Mouse (Mus musculus) CH12.LX (cell line): Measurements from ENCODE around the gene Scaf1. TPM values are rescaled to one million over a fixed set of nuclear protein-coding genes. Genes with fewer than 3 reads are reported as not detected.

ENCODE experiments used
- DNase-seq: peaks from one replicate; pipeline ENCODE4 v3.0.0-alpha.2; 2013; ENCODE audit errors: extremely low read depth
- H3K27ac ChIP-seq: 2 replicates; pipeline ENCODE4 v1.5.1; 2012; ENCODE audit warnings: low read depth, mild to moderate bottlenecking, control low read depth, moderate library complexity; ENCODE audit not compliant: insufficient read depth
- H3K27me3 ChIP-seq: replicated peaks from 2 replicates; pipeline ENCODE3; 2012; ENCODE audit warnings: inconsistent platforms
- H3K36me3 ChIP-seq, 2 experiments: replicated peaks in 1 of 2; 2 replicates each; pipeline versions ENCODE3 to v1.6.1; 2012; ENCODE audit warnings: inconsistent platforms in 1 of 2, low read length in 1 of 2, mild to moderate bottlenecking in 1 of 2, mixed read lengths in 1 of 2, moderate library complexity in 1 of 2; ENCODE audit not compliant: control insufficient read depth in 1 of 2, insufficient read depth in 1 of 2
- H3K4me1 ChIP-seq, 2 experiments: 2 replicates each; pipeline ENCODE4 v1.6.1; 2012; ENCODE audit warnings: inconsistent platforms in 1 of 2, moderate library complexity in 1 of 2; ENCODE audit not compliant: insufficient read depth in 2 of 2, control insufficient read depth in 1 of 2
- H3K4me2 ChIP-seq: 2 replicates; pipeline ENCODE4 v1.6.1; 2012; ENCODE audit warnings: low read depth, mild to moderate bottlenecking, control low read depth; ENCODE audit not compliant: poor library complexity, insufficient read depth, severe bottlenecking
- H3K4me3 ChIP-seq, 3 experiments: fragments of 150-350 bp in 1 of 3; sonication (generic) in 1 of 3; replicated peaks in 1 of 3; 2 replicates each; pipeline versions ENCODE3 to v1.5.1; 2011 to 2012; ENCODE audit warnings: low read depth in 2 of 3, low read length in 2 of 3, mild to moderate bottlenecking in 2 of 3, moderate library complexity in 2 of 3, control low read depth in 1 of 3, improper control_type of control experiment in 1 of 3, inconsistent platforms in 1 of 3, mixed read lengths in 1 of 3; ENCODE audit not compliant: poor library complexity in 1 of 3
- H3K79me2 ChIP-seq: replicated peaks from 2 replicates; pipeline ENCODE4 v1.6.1; 2012; ENCODE audit warnings: mild to moderate bottlenecking, moderate library complexity; ENCODE audit not compliant: control insufficient read depth, poor library complexity, insufficient read depth, severe bottlenecking; ENCODE audit errors: extremely low read depth
- H3K9ac ChIP-seq: 2 replicates; pipeline ENCODE4 v1.6.1; 2012; ENCODE audit warnings: low read depth, mild to moderate bottlenecking, control low read depth, moderate library complexity; ENCODE audit not compliant: insufficient read depth
- H3K9me3 ChIP-seq: replicated peaks from 2 replicates; pipeline ENCODE3; 2012; ENCODE audit warnings: low read length, inconsistent platforms, mixed read lengths
- BHLHE40 ChIP-seq: IDR thresholded peaks from 2 replicates; pipeline ENCODE4 v1.6.1; 2011; ENCODE audit warnings: mild to moderate bottlenecking, low read depth, low read length, improper control_type of control experiment
- CHD1 ChIP-seq: IDR thresholded peaks from 2 replicates; pipeline ENCODE4 v1.6.1; 2012; ENCODE audit warnings: low read depth, low read length, improper control_type of control experiment, inconsistent platforms
- CTCF ChIP-seq, 2 experiments: IDR thresholded peaks in 1 of 2; conservative IDR thresholded peaks in 1 of 2; 2 replicates each; pipeline ENCODE4 v1.5.1; 2011 to 2012; ENCODE audit warnings: low read depth in 2 of 2, low read length in 2 of 2, improper control_type of control experiment in 1 of 2, inconsistent platforms in 1 of 2, mild to moderate bottlenecking in 1 of 2, moderate library complexity in 1 of 2
- E2F4 ChIP-seq: IDR thresholded peaks from 2 replicates; pipeline ENCODE4 v1.6.1; 2011; ENCODE audit warnings: low read depth, low read length, improper control_type of control experiment; ENCODE audit not compliant: insufficient replicate concordance
- GABPA ChIP-seq: IDR thresholded peaks from 2 replicates; pipeline ENCODE4 v1.6.1; 2012; ENCODE audit warnings: low read depth, low read length, improper control_type of control experiment, inconsistent platforms; ENCODE audit not compliant: insufficient replicate concordance
- IRF4 ChIP-seq: IDR thresholded peaks from 2 replicates; pipeline ENCODE4 v1.6.1; 2014; ENCODE audit warnings: low read depth, mild to moderate bottlenecking, inconsistent platforms, low read length, improper control_type of control experiment
- JUND ChIP-seq: conservative IDR thresholded peaks from 2 replicates; pipeline ENCODE4 v1.6.1; 2011; ENCODE audit warnings: low read depth, low read length, improper control_type of control experiment
- KAT2A ChIP-seq: IDR thresholded peaks from 2 replicates; pipeline ENCODE4 v1.6.1; 2012; ENCODE audit warnings: low read length, improper control_type of control experiment, inconsistent platforms; ENCODE audit not compliant: insufficient replicate concordance
- MAZ ChIP-seq: IDR thresholded peaks from 2 replicates; pipeline ENCODE4 v1.6.1; 2012; ENCODE audit warnings: low read depth, mild to moderate bottlenecking, inconsistent platforms, low read length, improper control_type of control experiment, moderate library complexity
- MEF2A ChIP-seq: IDR thresholded peaks from 2 replicates; pipeline ENCODE4 v1.6.1; 2014; ENCODE audit warnings: low read depth, mild to moderate bottlenecking, inconsistent platforms, low read length, improper control_type of control experiment, borderline replicate concordance
- NELFE ChIP-seq: IDR thresholded peaks from 2 replicates; pipeline ENCODE4 v1.6.1; 2011; ENCODE audit warnings: low read depth, low read length, improper control_type of control experiment
- NRF1 ChIP-seq: IDR thresholded peaks from 2 replicates; pipeline ENCODE4 v1.6.1; 2014; ENCODE audit warnings: low read depth, mild to moderate bottlenecking, inconsistent platforms, low read length, improper control_type of control experiment, moderate library complexity
- POLR2AphosphoS2 ChIP-seq: IDR thresholded peaks from 2 replicates; pipeline ENCODE4 v1.6.1; 2011; ENCODE audit warnings: low read depth, low read length, improper control_type of control experiment
- RAD21 ChIP-seq: IDR thresholded peaks from 2 replicates; pipeline ENCODE4 v1.6.1; 2011; ENCODE audit warnings: low read depth, mild to moderate bottlenecking, low read length, improper control_type of control experiment, moderate library complexity
- RCOR1 ChIP-seq: conservative IDR thresholded peaks from 2 replicates; pipeline ENCODE4 v1.6.1; 2012; ENCODE audit warnings: low read depth, mild to moderate bottlenecking, inconsistent platforms, low read length, improper control_type of control experiment
- SIN3A ChIP-seq: IDR thresholded peaks from 2 replicates; pipeline ENCODE4 v1.6.1; 2012; ENCODE audit warnings: low read length, improper control_type of control experiment, inconsistent platforms
- SMC3 ChIP-seq: IDR thresholded peaks from 2 replicates; pipeline ENCODE4 v1.6.1; 2011; ENCODE audit warnings: low read depth, low read length, improper control_type of control experiment
- TBP ChIP-seq: conservative IDR thresholded peaks from 2 replicates; pipeline ENCODE4 v1.6.1; 2011; ENCODE audit warnings: low read depth, low read length, improper control_type of control experiment
- UBTF ChIP-seq: IDR thresholded peaks from 2 replicates; pipeline ENCODE4 v1.6.1; 2012; ENCODE audit warnings: low read depth, mild to moderate bottlenecking, inconsistent platforms, low read length, improper control_type of control experiment, moderate library complexity
- USF1 ChIP-seq: IDR thresholded peaks from 2 replicates; pipeline ENCODE4 v1.6.1; 2014; ENCODE audit warnings: low read depth, mild to moderate bottlenecking, inconsistent platforms, low read length, improper control_type of control experiment
- ZKSCAN1 ChIP-seq: IDR thresholded peaks from 2 replicates; pipeline ENCODE4 v1.6.1; 2012; ENCODE audit warnings: low read depth, inconsistent platforms, low read length, improper control_type of control experiment, borderline replicate concordance
- ZNF384 ChIP-seq: IDR thresholded peaks from 2 replicates; pipeline ENCODE4 v1.6.1; 2012; ENCODE audit warnings: low read depth, low read length, improper control_type of control experiment, inconsistent platforms
- dilution Hi-C: fragments of 300-500 bp; cut with MboI; formaldehyde crosslinking; loops from 2 replicates; pipeline ENCODE4 v1.14.3; 2020; ENCODE audit warnings: low sequenced_read_pairs; ENCODE audit not compliant: extremely low pct_unique_long_range_greater_than_20kb, extremely low pct_ligation_motif_present
- in situ Hi-C: fragments of 300-500 bp; cut with MboI; formaldehyde crosslinking; loops from 3 replicates; pipeline ENCODE4 v1.14.3; 2019; ENCODE audit warnings: low sequenced_read_pairs, low pct_ligation_motif_present, low pct_unique_long_range_greater_than_20kb, mixed read lengths
- polyA plus RNA-seq: library from polyadenylated mRNA; unstranded; fragments of >175 nt; gene quantifications from 2 replicates; pipeline ENCODE4 v1.2.1, GENCODE M21; 2012; ENCODE audit warnings: low read depth; ENCODE audit not compliant: insufficient read length
- total RNA-seq, 2 experiments: library from RNA; depleted of rRNA; stranded (reverse); fragments of 300-350 nt in 1 of 2; fragments of >200 nt in 1 of 2; gene quantifications; 2 replicates each; pipeline ENCODE4 v1.2.3; 2012 to 2014

Gene Scaf1
- total and polyA plus RNA-seq, 3 experiments: 5.4 to 41.9 (median 18.2) TPM

DNA sequence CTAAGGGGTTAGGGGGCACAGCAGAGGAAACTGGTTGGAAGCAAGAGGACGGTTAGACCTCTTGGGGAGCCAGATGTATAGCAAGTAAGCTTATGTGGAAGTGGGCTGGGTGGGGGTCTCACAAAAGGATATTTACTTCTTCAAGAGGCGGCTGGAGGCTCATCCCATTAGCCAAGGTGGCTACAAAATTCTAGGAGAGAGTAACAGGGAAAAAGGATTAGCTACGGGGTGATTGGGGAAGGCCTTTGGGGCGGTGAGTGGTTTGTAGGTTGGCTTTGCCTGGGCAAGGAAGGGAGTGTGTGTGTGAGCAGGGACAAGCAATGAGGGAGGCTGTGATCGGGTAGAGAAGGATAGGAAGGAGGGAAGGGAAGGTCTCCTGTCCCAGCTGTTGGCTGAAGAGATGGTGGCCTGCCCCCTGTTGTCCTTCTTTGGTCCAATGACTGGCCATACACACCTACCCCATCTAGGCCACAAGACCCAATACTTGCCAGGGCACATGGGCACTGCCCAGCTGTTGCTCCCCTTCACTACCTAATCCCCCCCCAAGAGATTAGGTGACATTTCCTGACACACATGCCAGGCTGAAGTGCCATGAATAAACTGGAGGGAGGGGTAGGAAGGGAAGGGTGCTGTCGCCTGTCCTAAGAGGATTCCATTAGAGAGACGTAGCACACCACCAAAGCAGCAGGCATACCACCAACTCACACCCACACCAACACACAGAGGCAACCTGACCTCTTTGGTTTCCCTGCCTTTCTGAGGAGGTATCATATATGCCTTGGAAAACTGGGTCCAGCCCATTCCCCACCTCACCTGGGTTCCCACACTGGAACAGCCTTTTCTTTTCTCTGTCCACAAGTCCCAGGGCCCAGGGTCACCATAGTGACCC lies 32.0 kb downstream of the Scaf1 start:
- dilution Hi-C loops: no loop called here
- H3K9me3 ChIP-seq: no peaks in the 10 kb centered on the region
- peak overlapping the region; percentile 60 for H3K4me2 ChIP-seq
- no peak for DNase-seq
- H3K27ac ChIP-seq: peak overlapping the region; percentile 38
- peaks cover 32 to 58% of the 10 kb centered on the region in 2 experiments for H3K36me3 ChIP-seq
- peaks cover 54% of the 10 kb centered on the region for H3K79me2 ChIP-seq
- TF ChIP-seq UBTF (no peak), RAD21 (no peak), E2F4 (no peak), CHD1 (no peak), USF1 (no peak), BHLHE40 (no peak), TBP (no peak), SIN3A (no peak), JUND (no peak), ZKSCAN1 (no peak), GABPA (no peak), KAT2A (no peak)
- H3K4me1 ChIP-seq: peaks cover 11 to 32% of the 10 kb centered on the region in 2 experiments
- peak overlapping the region in 2 of 3 experiments; percentile 87 to 99 for H3K4me3 ChIP-seq
- H3K27me3 ChIP-seq: no peaks in the 10 kb centered on the region
- in situ Hi-C loops: no loop called here
- H3K9ac ChIP-seq: peak overlapping the region; percentile 92; the same call in 1 of the 2 replicates

DNA sequence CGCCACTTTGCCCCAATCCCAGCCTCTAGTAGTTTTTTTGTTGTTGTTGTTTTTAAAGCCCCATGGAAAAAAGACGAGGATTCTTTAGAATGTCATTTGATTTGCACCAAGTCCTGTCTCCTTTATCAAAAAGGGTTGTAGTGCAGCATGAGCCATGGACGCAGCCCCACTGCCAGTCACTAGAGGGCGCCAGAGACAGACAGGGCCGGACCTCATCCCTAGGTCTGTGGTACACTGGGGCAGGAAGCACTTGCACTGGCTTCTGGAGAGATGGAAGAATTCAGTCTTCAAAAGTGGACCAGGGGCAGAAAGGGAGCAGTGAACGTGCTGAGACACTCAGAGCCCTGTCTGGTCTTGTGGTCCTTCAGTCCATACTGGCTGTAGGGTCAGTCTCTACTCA lies 33.1 kb downstream of the Scaf1 start:
- H3K36me3 ChIP-seq: peaks cover 41 to 66% of the 10 kb centered on the region in 2 experiments
- no peak overlapping the region for H3K27ac ChIP-seq
- H3K4me1 ChIP-seq: peaks cover 7 to 23% of the 10 kb centered on the region in 2 experiments
- H3K27me3 ChIP-seq: no peaks in the 10 kb centered on the region
- in situ Hi-C loops: no loop called here
- peak; percentile 82 for DNase-seq
- H3K79me2 ChIP-seq: peaks cover 46% of the 10 kb centered on the region
- H3K9me3 ChIP-seq: no peaks in the 10 kb centered on the region
- H3K4me2 ChIP-seq: no peak overlapping the region
- no peak overlapping the region for H3K9ac ChIP-seq
- no peak overlapping the region for H3K4me3 ChIP-seq
- dilution Hi-C loops: no loop called here
- TF ChIP-seq NRF1 (no peak), BHLHE40 (0 out of 2 replicates have a peak, but pooled peaks have one; percentile 7), MAZ (no peak), ZNF384 (no peak), SMC3 (peak; percentile 63), NELFE (0 out of 2 replicates have a peak, but pooled peaks have one; percentile 18), CTCF (conservative IDR thresholded peaks at IDR 0.05 in 1 of 2, IDR thresholded peaks at IDR 0.05 in 1 of 2; ENCODE audit: low read depth in 2 of 2, low read length in 2 of 2) (peak; percentile 89 to 92), RCOR1 (no peak), POLR2AphosphoS2 (no peak), IRF4 (no peak), MEF2A (0 out of 2 replicates have a peak, but pooled peaks have one; percentile 16), JUND (no peak), RAD21 (peak; percentile 70)
